Mouse (Mus musculus) embryonic facial prominence, embryonic 14.5 days (tissue): Measurements from ENCODE around the gene Ms4a4a. TPM values are rescaled to one million over a fixed set of nuclear protein-coding genes. Genes with fewer than 3 reads are reported as not detected.

Source experiments
- ATAC-seq: fragments of 200-750 bp; cut with Nextera tagmentation; 2 replicates; pipeline ENCODE4 v1.8.0; 2017; ENCODE audit warnings: low read depth, moderate number of reproducible peaks, moderate TSS enrichment
- DNase-seq: peaks from one replicate; pipeline ENCODE4 v3.0.0-alpha.2; 2015; ENCODE audit warnings: low spot score
- H3K27ac ChIP-seq: fragments of 300-500 bp; sonication (generic); replicated peaks from 2 replicates; pipeline ENCODE4 v1.5.1; 2014; ENCODE audit warnings: low read depth, mild to moderate bottlenecking, low read length, moderate library complexity
- H3K27me3 ChIP-seq: fragments of 300-500 bp; sonication (generic); replicated peaks from 2 replicates; pipeline ENCODE4 v1.6.1; 2014; ENCODE audit warnings: low read length; ENCODE audit not compliant: control insufficient read depth, insufficient read depth
- H3K36me3 ChIP-seq: fragments of 300-500 bp; sonication (generic); 2 replicates; pipeline ENCODE4 v1.6.1; 2014; ENCODE audit warnings: low read length, mixed read lengths; ENCODE audit not compliant: control insufficient read depth, insufficient read depth
- H3K4me1 ChIP-seq: fragments of 300-500 bp; sonication (generic); 2 replicates; pipeline ENCODE4 v1.6.1; 2014; ENCODE audit warnings: antibody characterized with exemption, low read length; ENCODE audit not compliant: control insufficient read depth, insufficient read depth
- H3K4me2 ChIP-seq: fragments of 300-500 bp; sonication (generic); 2 replicates; pipeline ENCODE4 v1.6.1; 2014; ENCODE audit warnings: low read depth, mild to moderate bottlenecking, low read length, moderate library complexity, mixed read lengths
- H3K4me3 ChIP-seq: fragments of 300-500 bp; sonication (generic); 2 replicates; pipeline ENCODE4 v1.5.1; 2014; ENCODE audit warnings: low read depth, mild to moderate bottlenecking, low read length
- H3K9ac ChIP-seq: fragments of 300-500 bp; sonication (generic); 2 replicates; pipeline ENCODE4 v1.6.1; 2014; ENCODE audit warnings: low read depth, mild to moderate bottlenecking, low read length, moderate library complexity, mixed read lengths
- H3K9me3 ChIP-seq: fragments of 300-500 bp; sonication (generic); 2 replicates; pipeline ENCODE4 v1.6.1; 2016; ENCODE audit warnings: low read length; ENCODE audit not compliant: control insufficient read depth
- WGBS: fragments of 180-500 bp; shearing (Covaris S2); extraction: QIAGEN DNeasy Blood & Tissue Kit; methylation state at CpG from one replicate; pipeline ENCODE4 v1.1.7; 2014; 5-methylcytosine and 5-hydroxymethylcytosine counted together
- polyA plus RNA-seq: library from polyadenylated mRNA; unstranded; fragments of >200 nt; fragmentation: Nextera tagmentation; extraction: Ambion mirVana; gene quantifications from 2 replicates; pipeline ENCODE4 v1.2.1, GENCODE M21; 2014

The Ms4a4a gene
- polyA plus RNA-seq, result 5.2 and 7.1 TPM in 2 replicates

GRCm38 (mm10) chr19:11375273-11375672, at the start of gene Ms4a4a:
TSS of gene Ms4a4a (plus strand) at chr19:11375523.
- 65% methylated on average over 2 of the region's 2 CpGs for WGBS
- H3K36me3 ChIP-seq, result no peaks in the 10 kb centered on the region
- H3K4me1 ChIP-seq, result no peaks in the 10 kb centered on the region
- H3K27me3 ChIP-seq, result no peaks in the 10 kb centered on the region
- no peak within 1 kb of the TSS for H3K4me2 ChIP-seq
- no peak for DNase-seq
- no peak within 1 kb of the TSS for H3K9ac ChIP-seq
- no peak within 1 kb of the TSS for H3K4me3 ChIP-seq
- no peak within 1 kb of the TSS for H3K27ac ChIP-seq
- no peaks in the 10 kb centered on the region for H3K9me3 ChIP-seq
- no peak for ATAC-seq

- 77% methylated on average over 6 of the region's 6 CpGs for WGBS
- Histone ChIP-seq H3K4me2 (no peak within 1 kb of the TSS), H3K9ac (no peak within 1 kb of the TSS), H3K9me3 (no peaks in the 10 kb centered on the region), H3K27me3 (no peaks in the 10 kb centered on the region), H3K27ac (no peak within 1 kb of the TSS), H3K4me3 (no peak within 1 kb of the TSS), H3K4me1 (no peaks in the 10 kb centered on the region), H3K36me3 (no peaks in the 10 kb centered on the region)
- no peak for DNase-seq
- ATAC-seq, result no peak
Observed at GRCm38 (mm10) chr19:11335932-11336331, 39.4 kb upstream of the Ms4a4a start, which contains the start of gene Ms4a7. TSS of gene Ms4a7 (minus strand) at chr19:11336146.

GRCm38 (mm10) chr19:11343147-11343546, 32.2 kb upstream of the Ms4a4a start:
- no peak overlapping the region for H3K4me3 ChIP-seq
- no peak for DNase-seq
- H3K4me2 ChIP-seq, result no peak overlapping the region
- H3K27me3 ChIP-seq, result no peaks in the 10 kb centered on the region
- no peaks in the 10 kb centered on the region for H3K36me3 ChIP-seq
- ATAC-seq, result no peak
- no peaks in the 10 kb centered on the region for H3K4me1 ChIP-seq
- no peak overlapping the region for H3K9ac ChIP-seq
- H3K27ac ChIP-seq, result no peak overlapping the region
- H3K9me3 ChIP-seq, result no peaks in the 10 kb centered on the region

GRCm38 (mm10) chr19:11343992-11344391, 31.3 kb upstream of the Ms4a4a start:
- Histone ChIP-seq H3K9ac (no peak overlapping the region), H3K27me3 (no peaks in the 10 kb centered on the region), H3K4me3 (no peak overlapping the region), H3K27ac (no peak overlapping the region), H3K9me3 (no peaks in the 10 kb centered on the region), H3K36me3 (no peaks in the 10 kb centered on the region), H3K4me2 (no peak overlapping the region), H3K4me1 (no peaks in the 10 kb centered on the region)
- ATAC-seq, result no peak
- no peak for DNase-seq

GRCm38 (mm10) chr19:11349698-11350481, 25.4 kb upstream of the Ms4a4a start:
- Histone ChIP-seq H3K9ac (no peak overlapping the region), H3K9me3 (no peaks in the 10 kb centered on the region), H3K4me1 (no peaks in the 10 kb centered on the region), H3K4me3 (no peak overlapping the region), H3K27ac (no peak overlapping the region), H3K4me2 (no peak overlapping the region), H3K36me3 (no peaks in the 10 kb centered on the region), H3K27me3 (no peaks in the 10 kb centered on the region)
- WGBS, result 52% methylated on average over 7 of the region's 7 CpGs
- ATAC-seq (no peak), DNase-seq (peak; percentile 35)

- 42% methylated on average over 3 of the region's 3 CpGs for WGBS
- no peaks in the 10 kb centered on the region for H3K36me3 ChIP-seq
- no peak overlapping the region for H3K9ac ChIP-seq
- no peak overlapping the region for H3K4me2 ChIP-seq
- H3K4me3 ChIP-seq, result no peak overlapping the region
- no peaks in the 10 kb centered on the region for H3K4me1 ChIP-seq
- ATAC-seq (no peak), DNase-seq (no peak)
- no peaks in the 10 kb centered on the region for H3K9me3 ChIP-seq
- H3K27ac ChIP-seq, result no peak overlapping the region
- H3K27me3 ChIP-seq, result no peaks in the 10 kb centered on the region
Observed at GRCm38 (mm10) chr19:11351878-11352277, 23.4 kb upstream of the Ms4a4a start.

- no peak overlapping the region for H3K9ac ChIP-seq
- H3K9me3 ChIP-seq, result no peaks in the 10 kb centered on the region
- DNase-seq (no peak), ATAC-seq (no peak)
- H3K36me3 ChIP-seq, result no peaks in the 10 kb centered on the region
- no peak overlapping the region for H3K27ac ChIP-seq
- H3K4me2 ChIP-seq, result no peak overlapping the region
- H3K4me1 ChIP-seq, result no peaks in the 10 kb centered on the region
- H3K4me3 ChIP-seq, result no peak overlapping the region
- H3K27me3 ChIP-seq, result no peaks in the 10 kb centered on the region
- 77% methylated on average over 7 of the region's 7 CpGs for WGBS
Observed at GRCm38 (mm10) chr19:11355730-11356129, 19.6 kb upstream of the Ms4a4a start.

GRCm38 (mm10) chr19:11360106-11360505, 15.2 kb upstream of the Ms4a4a start:
- Histone ChIP-seq H3K9me3 (no peaks in the 10 kb centered on the region), H3K27ac (no peak overlapping the region), H3K27me3 (no peaks in the 10 kb centered on the region), H3K4me2 (no peak overlapping the region), H3K4me1 (no peaks in the 10 kb centered on the region), H3K4me3 (no peak overlapping the region), H3K9ac (no peak overlapping the region), H3K36me3 (no peaks in the 10 kb centered on the region)
- ATAC-seq (no peak), DNase-seq (no peak)
- WGBS, result 53% methylated on average over 3 of the region's 3 CpGs

GRCm38 (mm10) chr19:11362002-11362401, 13.3 kb upstream of the Ms4a4a start:
- no peaks in the 10 kb centered on the region for H3K27me3 ChIP-seq
- DNase-seq (no peak), ATAC-seq (no peak)
- H3K4me2 ChIP-seq, result no peak overlapping the region
- H3K9ac ChIP-seq, result no peak overlapping the region
- H3K27ac ChIP-seq, result no peak overlapping the region
- no peak overlapping the region for H3K4me3 ChIP-seq
- H3K9me3 ChIP-seq, result no peaks in the 10 kb centered on the region
- H3K36me3 ChIP-seq, result no peaks in the 10 kb centered on the region
- no peaks in the 10 kb centered on the region for H3K4me1 ChIP-seq
